Mouse (Mus musculus): Measurements from ENCODE around the gene Sumo2.

- TF ChIP-seq CTCF (conservative IDR thresholded peaks at IDR 0.05; ENCODE audit: low read length) (no peak), NANOG (IDR thresholded peaks at IDR 0.05; ENCODE audit: borderline replicate concordance, low read length) (no peak), POU5F1 (IDR thresholded peaks at IDR 0.05; ENCODE audit: borderline replicate concordance, low read length) (no peak)
These were observed 25.6 kb downstream of the Sumo2 start for GRCm38 (mm10) chr11:115510507-115510888.
